Mouse (Mus musculus) stomach, embryonic 15.5 days (tissue): ENCODE measurements around the gene Fam178b. TPM values are rescaled to one million over a fixed set of nuclear protein-coding genes. Genes with fewer than 3 reads are reported as not detected.

ENCODE experiments used
- ATAC-seq: fragments of 200-750 bp; cut with Nextera tagmentation; 2 replicates; pipeline ENCODE4 v1.8.0; 2017; ENCODE audit warnings: low read depth, moderate number of reproducible peaks, moderate TSS enrichment; ENCODE audit not compliant: insufficient read depth, low FRiP score
- H3K27ac ChIP-seq: fragments of 300-500 bp; sonication (generic); 2 replicates; pipeline ENCODE4 v1.5.1; 2015; ENCODE audit warnings: mild to moderate bottlenecking, inconsistent platforms
- H3K27me3 ChIP-seq: fragments of 300-500 bp; sonication (generic); replicated peaks from 2 replicates; pipeline ENCODE4 v1.6.1; 2015; ENCODE audit warnings: inconsistent platforms
- H3K36me3 ChIP-seq: fragments of 300-500 bp; sonication (generic); 2 replicates; pipeline ENCODE4 v1.6.1; 2015; ENCODE audit warnings: inconsistent platforms
- H3K4me1 ChIP-seq: fragments of 300-500 bp; sonication (generic); 2 replicates; pipeline ENCODE4 v1.6.1; 2015; ENCODE audit warnings: inconsistent platforms
- H3K4me2 ChIP-seq: fragments of 300-500 bp; sonication (generic); 2 replicates; pipeline ENCODE4 v1.6.1; 2015; ENCODE audit warnings: mild to moderate bottlenecking, inconsistent platforms
- H3K4me3 ChIP-seq: fragments of 300-500 bp; sonication (generic); replicated peaks from 2 replicates; pipeline ENCODE4 v1.5.1; 2015; ENCODE audit warnings: inconsistent platforms
- H3K9ac ChIP-seq: fragments of 300-500 bp; sonication (generic); 2 replicates; pipeline ENCODE4 v1.6.1; 2015; ENCODE audit warnings: inconsistent platforms
- H3K9me3 ChIP-seq: fragments of 300-500 bp; sonication (generic); 2 replicates; pipeline ENCODE4 v1.6.1; 2016; ENCODE audit warnings: inconsistent platforms
- WGBS: fragments of 180-500 bp; shearing (Covaris S2); methylation state at CpG from one replicate; pipeline ENCODE4 v1.1.7; 2015; 5-methylcytosine and 5-hydroxymethylcytosine counted together
- polyA plus RNA-seq: library from polyadenylated mRNA; unstranded; fragments of >200 nt; fragmentation: Nextera tagmentation; extraction: Ambion mirVana; gene quantifications from 2 replicates; pipeline ENCODE4 v1.2.1, GENCODE M21; 2015

The Fam178b gene
- polyA plus RNA-seq, 1 experiment from 2014 or later: 0.96 TPM

DNA sequence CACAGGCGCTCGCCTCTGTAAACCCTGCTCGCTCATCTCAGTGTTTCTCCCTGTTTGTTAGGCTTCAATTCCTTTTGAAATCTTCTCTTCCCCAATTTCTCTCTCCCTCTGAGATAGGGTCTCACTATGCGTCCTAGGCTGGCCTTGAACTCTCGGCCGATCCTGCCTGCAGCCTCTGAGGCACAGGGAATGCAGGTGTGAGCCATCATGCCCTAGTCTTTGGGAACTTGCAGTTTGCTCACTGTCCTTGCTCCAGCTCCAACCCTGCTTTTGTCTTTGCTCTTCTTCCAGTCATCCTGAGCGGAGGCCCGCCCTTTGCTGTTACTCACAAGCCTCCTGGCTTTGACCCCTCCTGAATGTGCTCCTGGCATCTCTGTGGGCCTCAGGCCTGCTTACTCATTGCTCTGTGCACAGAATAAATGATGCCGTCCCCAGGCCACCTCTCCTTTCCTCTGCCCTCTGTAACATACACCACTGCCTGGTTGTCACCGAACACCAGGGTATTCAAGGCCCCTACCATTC, 69.5 kb downstream of the Fam178b start:
- ATAC-seq: no peak
- no peaks in the 10 kb centered on the region for H3K9me3 ChIP-seq

GRCm38 (mm10) chr1:36612362-36612761, 70.6 kb downstream of the Fam178b start:
- H3K9ac ChIP-seq: no peak overlapping the region
- no peak overlapping the region for H3K27ac ChIP-seq
- 78% methylated on average over 6 of the region's 6 CpGs for WGBS
- no peak for ATAC-seq
- no peaks in the 10 kb centered on the region for H3K27me3 ChIP-seq
- H3K4me1 ChIP-seq: peaks cover 15% of the 10 kb centered on the region; the same call in 1 of the 2 replicates
- no peaks in the 10 kb centered on the region for H3K9me3 ChIP-seq
- H3K4me3 ChIP-seq: no peak overlapping the region
- H3K4me2 ChIP-seq: no peak overlapping the region
- H3K36me3 ChIP-seq: no peaks in the 10 kb centered on the region

More for the DNA sequence above, 69.5 kb downstream of the Fam178b start:
- no peak overlapping the region for H3K27ac ChIP-seq
- H3K36me3 ChIP-seq: no peaks in the 10 kb centered on the region
- no peak overlapping the region for H3K4me2 ChIP-seq
- H3K4me3 ChIP-seq: no peak overlapping the region
- H3K27me3 ChIP-seq: no peaks in the 10 kb centered on the region
- H3K4me1 ChIP-seq: peaks cover 13% of the 10 kb centered on the region; the same call in 1 of the 2 replicates
- 90% methylated on average over 10 of the region's 10 CpGs for WGBS
- no peak overlapping the region for H3K9ac ChIP-seq

DNA sequence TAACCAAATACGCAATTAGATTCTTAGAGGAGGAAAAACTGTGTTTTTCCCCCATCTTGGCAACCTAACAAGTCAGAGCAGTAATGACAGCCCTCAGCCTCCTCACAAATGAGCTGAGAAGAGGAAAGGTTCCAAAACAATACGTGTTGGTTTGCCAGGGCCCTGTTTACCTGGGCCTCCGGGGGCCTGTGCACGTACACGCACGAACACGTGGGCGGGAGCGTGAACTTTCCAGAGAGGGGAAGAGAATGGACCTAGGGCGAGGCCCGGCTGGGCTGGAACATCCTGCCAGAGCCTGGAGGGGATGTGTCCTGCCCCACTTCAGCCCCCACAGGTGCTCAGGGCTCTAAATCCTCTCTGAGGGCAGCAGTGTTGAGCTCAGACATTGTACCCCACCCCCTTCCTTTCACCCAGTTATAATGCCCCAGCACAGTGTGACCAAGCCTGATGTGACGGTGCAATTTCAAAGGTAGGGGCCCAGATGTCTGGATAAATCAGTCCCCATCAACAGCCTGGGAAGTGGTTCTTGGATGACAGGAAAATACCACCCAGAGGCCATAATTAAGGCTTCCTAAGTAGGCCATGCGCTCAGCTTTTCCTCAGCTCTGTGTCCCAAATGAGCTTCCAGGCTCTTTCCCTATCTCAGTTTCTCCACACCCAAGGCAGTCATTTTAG, 71.4 kb downstream of the Fam178b start:
- WGBS: 59% methylated on average over 13 of the region's 13 CpGs
- no peak; the same call in 1 of the 2 replicates for ATAC-seq
- peak overlapping the region; percentile 3; the same call in 1 of the 2 replicates for H3K27ac ChIP-seq

DNA sequence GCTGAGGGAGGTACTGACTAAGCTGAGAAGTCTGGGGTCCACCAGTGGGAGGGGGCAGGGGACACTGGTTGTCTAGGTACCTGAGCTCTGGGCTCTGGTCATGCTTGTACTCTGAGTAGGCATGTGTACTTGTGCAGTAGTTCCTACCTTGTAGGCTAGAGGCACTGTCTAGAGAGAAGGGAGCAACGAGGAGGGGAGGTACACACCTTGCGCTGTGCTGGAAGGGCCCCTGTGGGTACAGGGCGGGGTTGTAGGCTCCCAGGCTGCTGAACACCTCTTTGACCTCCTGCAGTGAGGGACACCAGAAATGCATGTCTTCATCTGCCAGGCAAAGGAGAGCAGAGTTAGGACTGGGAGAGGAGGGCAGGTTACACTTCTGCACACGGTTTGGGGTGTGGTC, 74.8 kb downstream of the Fam178b start:
- peak overlapping the region; percentile 7; the same call in 1 of the 2 replicates for H3K27ac ChIP-seq
- no peaks in the 10 kb centered on the region for H3K36me3 ChIP-seq
- H3K9ac ChIP-seq: no peak overlapping the region
- no peaks in the 10 kb centered on the region for H3K9me3 ChIP-seq
- no peak overlapping the region for H3K4me3 ChIP-seq
- peak; percentile 52 for ATAC-seq
- H3K4me2 ChIP-seq: no peak overlapping the region
- H3K4me1 ChIP-seq: peaks cover 21% of the 10 kb centered on the region; the same call in 1 of the 2 replicates
- H3K27me3 ChIP-seq: no peaks in the 10 kb centered on the region
- WGBS: 60% methylated on average over 4 of the region's 4 CpGs

More for the DNA sequence above, 71.4 kb downstream of the Fam178b start:
- Histone ChIP-seq H3K9ac (no peak overlapping the region), H3K4me1 (peaks cover 15% of the 10 kb centered on the region; the same call in 1 of the 2 replicates), H3K27me3 (no peaks in the 10 kb centered on the region), H3K4me3 (no peak overlapping the region), H3K4me2 (no peak overlapping the region), H3K9me3 (no peaks in the 10 kb centered on the region), H3K36me3 (no peaks in the 10 kb centered on the region)

- Histone ChIP-seq H3K4me2 (no peak overlapping the region), H3K9me3 (no peaks in the 10 kb centered on the region), H3K27ac (peak overlapping the region; percentile 79), H3K36me3 (no peaks in the 10 kb centered on the region), H3K27me3 (no peaks in the 10 kb centered on the region), H3K9ac (no peak overlapping the region), H3K4me3 (no peak overlapping the region), H3K4me1 (peaks cover 16% of the 10 kb centered on the region; the same call in 1 of the 2 replicates)
- no peak for ATAC-seq
- whole genome bisulfite sequencing: 49% methylated on average over 7 of the region's 7 CpGs
Observed at GRCm38 (mm10) chr1:36606951-36607350, 76.0 kb downstream of the Fam178b start.

GRCm38 (mm10) chr1:36604254-36605156, 78.5 kb downstream of the Fam178b start:
- H3K27ac ChIP-seq: peak overlapping the region; percentile 80
- no peak overlapping the region for H3K4me3 ChIP-seq
- ATAC-seq: no peak
- 0 out of 2 replicates have a peak, but pooled peaks cover 10% of the 10 kb centered on the region for H3K4me1 ChIP-seq
- no peaks in the 10 kb centered on the region for H3K36me3 ChIP-seq
- WGBS: 75% methylated on average over 12 of the region's 12 CpGs
- H3K4me2 ChIP-seq: no peak overlapping the region
- H3K9ac ChIP-seq: no peak overlapping the region
- H3K9me3 ChIP-seq: no peaks in the 10 kb centered on the region
- H3K27me3 ChIP-seq: no peaks in the 10 kb centered on the region

- ATAC-seq: peak; percentile 72
Observed at GRCm38 (mm10) chr1:36603361-36603760, 79.6 kb downstream of the Fam178b start.

GRCm38 (mm10) chr1:36602271-36602670, 80.7 kb downstream of the Fam178b start:
- H3K4me2 ChIP-seq: no peak overlapping the region
- WGBS: 50% methylated on average over 4 of the region's 4 CpGs
- no peak for ATAC-seq
- no peak overlapping the region for H3K4me3 ChIP-seq
- H3K27ac ChIP-seq: no peak overlapping the region
- no peaks in the 10 kb centered on the region for H3K36me3 ChIP-seq
- H3K9me3 ChIP-seq: no peaks in the 10 kb centered on the region
- 0 out of 2 replicates have a peak, but pooled peaks cover 6% of the 10 kb centered on the region for H3K4me1 ChIP-seq
- no peak overlapping the region for H3K9ac ChIP-seq
- H3K27me3 ChIP-seq: no peaks in the 10 kb centered on the region

More at GRCm38 (mm10) chr1:36603361-36603760, 79.6 kb downstream of the Fam178b start:
- WGBS: 37% methylated on average over 9 of the region's 9 CpGs
- Histone ChIP-seq H3K4me2 (no peak overlapping the region), H3K27me3 (no peaks in the 10 kb centered on the region), H3K9me3 (no peaks in the 10 kb centered on the region), H3K27ac (peak overlapping the region; percentile 80), H3K9ac (no peak overlapping the region), H3K4me1 (0 out of 2 replicates have a peak, but pooled peaks cover 7% of the 10 kb centered on the region), H3K4me3 (no peak overlapping the region), H3K36me3 (no peaks in the 10 kb centered on the region)

DNA sequence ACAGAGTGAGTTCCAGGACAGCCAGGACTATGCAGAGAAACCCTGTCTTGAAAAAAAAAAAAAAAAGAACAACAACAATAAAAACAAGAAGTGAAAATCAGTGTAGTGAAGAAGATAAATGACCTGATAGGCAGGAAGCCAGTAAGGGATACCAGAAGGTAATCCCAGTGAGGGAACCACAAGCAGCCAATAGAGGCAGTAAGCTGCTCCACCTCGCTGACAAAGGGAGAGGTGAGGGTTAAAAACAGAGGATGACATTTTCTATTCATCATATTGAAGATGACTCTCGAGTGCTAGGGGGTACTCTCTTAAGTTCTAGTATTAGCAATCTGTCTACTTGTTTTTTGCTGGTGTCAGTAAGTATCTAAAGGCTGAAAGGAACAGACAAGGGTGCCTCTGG, 84.6 kb downstream of the Fam178b start:
- WGBS: 54% methylated on average over 2 of the region's 2 CpGs
- peaks cover 15% of the 10 kb centered on the region for H3K4me1 ChIP-seq

GRCm38 (mm10) chr1:36596114-36596513, 86.9 kb downstream of the Fam178b start:
- Histone ChIP-seq H3K36me3 (no peaks in the 10 kb centered on the region), H3K4me1 (peaks cover 17% of the 10 kb centered on the region), H3K9me3 (no peaks in the 10 kb centered on the region), H3K27ac (peak overlapping the region; percentile 83), H3K9ac (no peak overlapping the region), H3K4me3 (no peak overlapping the region), H3K27me3 (no peaks in the 10 kb centered on the region), H3K4me2 (peak overlapping the region; percentile 5; the same call in 1 of the 2 replicates)
- WGBS: 45% methylated on average over 4 of the region's 4 CpGs
- peak; percentile 78; the same call in 1 of the 2 replicates for ATAC-seq

More for the DNA sequence above, 84.6 kb downstream of the Fam178b start:
- Histone ChIP-seq H3K36me3 (no peaks in the 10 kb centered on the region), H3K27ac (no peak overlapping the region), H3K4me3 (no peak overlapping the region), H3K9ac (no peak overlapping the region), H3K4me2 (no peak overlapping the region), H3K27me3 (no peaks in the 10 kb centered on the region), H3K9me3 (no peaks in the 10 kb centered on the region)
- no peak for ATAC-seq

- Histone ChIP-seq H3K27ac (peak overlapping the region; percentile 83), H3K27me3 (no peaks in the 10 kb centered on the region), H3K9ac (no peak overlapping the region), H3K4me3 (no peak overlapping the region), H3K9me3 (no peaks in the 10 kb centered on the region), H3K36me3 (no peaks in the 10 kb centered on the region), H3K4me1 (peaks cover 25% of the 10 kb centered on the region), H3K4me2 (no peak overlapping the region)
- WGBS: 48% methylated on average over 10 of the region's 10 CpGs
- ATAC-seq: peak; percentile 68
Observed at GRCm38 (mm10) chr1:36595167-36595931, 87.6 kb downstream of the Fam178b start.
